Mouse (Mus musculus): ENCODE results near the gene Trpm1. TPM values are rescaled to one million over a fixed set of nuclear protein-coding genes. Genes with fewer than 3 reads are reported as not detected.
"Not testable (repeated sequence)": the region's sequence is repeated elsewhere in the genome, so short reads cannot be mapped to it uniquely, and the experiment has no call there.

Trpm1 gene
- total RNA-seq (2021): under 1 TPM in 1 of 2 experiments, not detected in 1; 0.27 TPM

DNA sequence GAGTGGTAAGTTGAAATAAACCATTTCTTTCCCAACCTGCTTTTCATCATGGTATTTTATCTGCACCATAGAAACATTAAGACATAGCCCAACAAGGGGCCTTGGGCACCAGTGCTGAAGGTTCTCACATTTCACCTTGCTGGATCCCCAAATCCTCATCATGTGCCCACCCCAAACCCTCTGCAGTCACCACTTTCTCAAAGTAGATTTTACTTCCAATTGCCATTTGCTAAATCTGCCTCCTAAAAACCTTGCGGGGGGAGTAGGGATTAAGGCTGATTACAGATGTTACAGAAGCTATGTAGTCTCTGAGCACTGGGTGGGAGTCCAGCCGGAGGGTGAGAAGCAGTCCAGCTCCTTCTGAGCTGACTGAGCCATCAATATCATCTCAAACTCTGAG is at the start of gene Trpm1:
Gene Trpm1 (plus strand): TSS at position 301 of the 400 bp plus-strand sequence.
- intact Hi-C loops (cut with DNase I): loop anchor here (10.0 kb wide), 3 partner anchors 99 to 299 kb away; partner anchors contain the start of gene Klf13
- no peak for DNase-seq

- DNase-seq: no peak
- intact Hi-C loops (cut with DNase I): no loop called here
These were observed 31.4 kb upstream of the Trpm1 start for GRCm38 (mm10) chr7:64122131-64122715.

DNA sequence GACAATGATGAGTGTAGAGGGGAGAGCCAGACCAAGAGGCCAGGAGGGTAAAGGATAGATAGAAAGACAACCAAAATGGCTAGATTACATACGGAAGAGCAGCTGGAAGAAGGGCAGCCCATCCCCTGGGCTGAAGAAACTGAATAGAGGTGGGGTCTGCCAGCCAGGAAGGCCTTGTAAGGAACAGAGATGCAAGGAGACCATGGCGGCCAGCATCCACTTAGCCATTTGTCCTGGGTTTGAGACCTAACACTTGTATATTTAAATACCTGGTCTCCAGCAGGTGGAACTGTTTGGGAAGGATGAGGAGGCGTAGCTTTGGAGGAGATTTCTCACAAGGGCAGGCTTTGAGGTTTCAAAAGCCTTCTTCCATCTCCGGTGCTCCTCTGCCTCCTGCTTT is 29.9 kb upstream of the Trpm1 start:
- DNase-seq: no peak
- intact Hi-C loops (cut with DNase I): no loop called here

DNA sequence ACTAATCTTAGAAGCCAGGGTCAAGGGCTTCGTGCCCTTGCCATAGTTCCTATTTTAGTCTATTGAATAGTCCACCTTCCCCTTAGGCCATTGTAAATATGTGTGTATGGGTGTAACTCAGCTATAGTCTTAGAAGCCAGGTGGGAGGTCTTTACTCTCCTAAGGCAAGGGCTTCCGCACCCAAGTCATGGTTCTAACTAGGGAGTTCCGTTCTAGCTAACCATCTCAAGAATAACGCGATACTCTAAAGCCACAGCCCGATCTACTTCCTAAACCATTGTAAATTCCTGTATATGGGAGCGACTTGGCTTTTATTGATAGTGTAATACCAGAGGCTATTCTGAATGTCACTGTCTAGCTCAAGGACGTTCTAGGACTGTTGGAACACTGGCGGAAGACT is 27.6 kb upstream of the Trpm1 start:
- intact Hi-C loops (cut with DNase I); DNase-seq: not testable (repeated sequence)

- intact Hi-C loops (cut with DNase I): no loop called here
- DNase-seq: no peak
These were observed 13.8 kb upstream of the Trpm1 start for GRCm38 (mm10) chr7:64139866-64140265.

DNA sequence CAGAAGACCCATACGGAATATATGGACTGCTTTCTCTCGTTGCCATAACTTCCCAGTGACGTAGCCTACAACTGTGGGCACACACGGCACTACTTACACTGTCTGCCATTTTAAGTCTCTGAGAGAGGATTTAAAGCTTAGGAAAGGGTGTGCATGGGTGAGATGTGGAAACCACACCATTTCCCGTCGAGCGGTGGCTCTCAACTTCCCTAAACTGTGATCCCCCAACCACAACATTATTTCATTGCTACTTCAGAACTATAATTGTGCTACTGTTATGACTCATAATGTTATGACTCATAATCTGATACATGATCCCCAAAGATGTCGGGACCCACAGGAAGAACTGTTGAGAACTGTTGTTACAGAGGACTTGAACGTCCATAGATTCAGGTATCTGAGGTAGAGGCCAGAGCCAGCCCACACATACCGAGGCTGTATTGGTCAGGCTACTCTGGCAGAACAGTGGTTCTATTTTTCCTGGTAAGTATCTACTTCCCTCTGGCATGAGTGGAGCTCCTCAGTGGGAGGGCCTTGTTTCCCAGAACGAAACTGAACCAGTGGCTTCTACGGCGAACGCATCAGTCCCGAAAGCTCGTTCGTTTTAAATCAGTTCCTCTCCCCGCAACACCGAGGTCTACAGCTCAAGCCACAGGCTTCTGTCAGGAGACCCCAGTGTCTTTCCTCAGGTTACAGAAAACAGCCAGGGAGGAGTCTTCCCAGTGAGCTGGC is 12.2 kb upstream of the Trpm1 start:
- DNase-seq: no peak
- intact Hi-C loops (cut with DNase I): no loop called here

- no peak for DNase-seq
- intact Hi-C loops (cut with DNase I): no loop called here
These were observed 4.3 kb upstream of the Trpm1 start for GRCm38 (mm10) chr7:64149337-64149736.

DNA sequence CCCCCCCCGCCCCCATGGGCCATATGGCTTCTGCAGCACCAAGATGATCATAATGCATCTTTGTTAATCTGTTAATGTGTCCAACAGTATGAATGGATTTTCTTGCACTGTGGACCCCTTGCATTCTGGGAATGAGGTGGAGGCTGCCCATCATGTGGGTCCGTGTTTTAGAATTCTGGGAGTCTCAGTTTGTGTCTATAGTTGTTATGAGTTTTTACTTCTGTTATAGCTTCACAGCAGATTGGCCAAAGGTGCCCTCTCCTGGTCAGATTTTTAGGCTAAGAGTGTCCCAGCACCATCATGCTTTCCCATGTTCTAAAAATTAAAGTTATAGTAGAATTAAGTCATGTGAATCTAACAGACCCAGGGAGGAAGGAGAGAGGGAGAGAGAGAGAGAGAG is 3.9 kb upstream of the Trpm1 start:
- intact Hi-C loops (cut with DNase I): loop anchor here (10.0 kb wide), 3 partner anchors 95 to 295 kb away; partner anchors contain the start of gene Klf13
- DNase-seq: no peak

DNA sequence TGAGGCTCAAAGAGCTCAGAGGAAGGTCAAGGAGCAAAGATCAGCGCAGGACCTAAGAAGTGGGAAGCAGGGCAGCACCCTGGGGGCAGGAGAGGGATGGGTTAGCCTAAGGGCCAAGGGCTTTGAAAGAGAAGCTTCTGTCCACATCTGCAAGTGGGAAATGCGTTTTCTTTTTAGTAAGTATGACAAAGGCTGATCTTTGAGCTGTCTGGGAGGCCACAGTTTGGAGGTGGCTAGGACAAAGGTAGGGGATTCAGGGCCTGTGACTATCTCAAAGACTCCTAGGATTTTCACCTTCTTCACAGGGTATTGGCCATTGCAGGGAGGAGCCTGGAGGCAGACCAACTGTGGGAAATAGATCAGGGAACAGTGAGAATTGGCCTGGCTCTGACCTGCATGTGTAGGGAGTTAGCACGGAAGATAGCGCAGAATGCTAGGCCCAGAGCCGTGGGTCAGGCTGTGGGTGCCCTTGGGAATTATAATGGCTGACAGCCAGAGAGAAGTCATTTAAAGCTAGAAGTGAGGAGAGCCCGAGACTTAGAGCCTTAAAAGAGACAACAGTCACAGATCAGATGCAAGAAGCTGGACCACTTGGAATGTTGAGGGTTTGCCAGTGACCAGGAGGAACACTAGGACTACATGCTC is 3.1 kb upstream of the Trpm1 start:
- no peak for DNase-seq
- intact Hi-C loops (cut with DNase I): loop anchor here (10.0 kb wide), 3 partner anchors 96 to 296 kb away; partner anchors contain the start of gene Klf13

DNA sequence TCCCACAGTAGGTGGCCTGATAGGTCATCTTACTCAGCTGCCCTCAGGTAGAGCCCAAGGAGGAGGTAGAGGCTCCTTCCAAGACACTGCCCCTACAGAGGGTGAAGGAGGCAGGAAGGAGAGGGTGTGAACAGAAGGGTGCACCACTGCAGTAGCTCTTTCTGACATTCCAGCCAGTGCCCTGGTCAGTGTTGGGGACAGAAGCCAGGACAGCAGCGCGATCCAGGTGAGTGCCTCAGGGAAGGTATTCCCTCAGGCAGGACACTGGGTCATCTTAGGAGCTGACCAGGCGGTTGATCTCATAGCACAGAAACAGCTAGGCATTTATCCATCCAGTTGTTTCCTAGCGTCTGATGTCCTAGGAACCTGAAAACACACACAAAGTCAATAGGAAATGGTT is 1.6 kb downstream of the Trpm1 start:
- intact Hi-C loops (cut with DNase I): loop anchor here (2.0 to 10.0 kb wide), 4 partner anchors 100 to 402 kb away; partner anchors contain the start of gene Klf13
- DNase-seq: no peak

- intact Hi-C loops (cut with DNase I): loop anchor here (2.0 to 10.0 kb wide), 4 partner anchors 101 to 403 kb away; partner anchors contain the start of gene Klf13
- peak; percentile 91 to 92 for DNase-seq
These were observed 2.1 kb downstream of the Trpm1 start for GRCm38 (mm10) chr7:64155687-64156086.

DNA sequence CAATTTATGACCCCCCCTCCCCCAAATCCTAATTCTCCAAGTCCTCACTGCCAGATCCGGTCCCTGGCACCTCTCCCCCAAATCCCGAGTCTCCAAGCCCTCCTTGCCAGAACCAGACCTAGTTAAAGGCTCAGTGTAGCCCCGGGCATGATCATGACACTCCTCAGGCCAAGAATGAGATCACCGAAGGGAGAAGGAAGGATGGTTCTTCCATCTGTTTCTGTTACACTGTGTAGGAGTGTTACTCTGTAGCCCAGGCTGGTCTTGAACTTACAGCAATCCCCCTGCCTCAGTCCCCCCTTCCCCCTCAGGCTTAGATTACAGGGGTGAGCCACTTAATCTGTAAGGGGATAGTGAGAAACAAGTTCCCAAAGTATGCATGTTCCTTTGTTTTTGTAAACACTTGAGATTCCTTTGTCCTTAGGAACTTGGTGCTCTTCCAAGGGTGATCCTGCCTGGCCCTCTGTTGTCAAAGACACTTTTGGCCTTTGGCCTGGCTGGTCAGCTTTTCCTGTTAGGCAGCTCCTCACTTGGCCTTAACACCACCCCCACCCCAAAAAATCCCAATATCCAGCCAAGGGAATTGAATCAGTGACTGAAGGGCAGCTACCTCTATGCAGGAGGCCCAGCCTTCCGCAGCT is 2.8 kb downstream of the Trpm1 start:
- peak; percentile 54 to 66 for DNase-seq
- intact Hi-C loops (cut with DNase I): loop anchor here (10.0 kb wide), 3 partner anchors 102 to 302 kb away; partner anchors contain the start of gene Klf13

GRCm38 (mm10) chr7:64156918-64157690 is 3.5 kb downstream of the Trpm1 start:
- no peak for DNase-seq
- intact Hi-C loops (cut with DNase I): loop anchor here (10.0 kb wide), 3 partner anchors 102 to 302 kb away; partner anchors contain the start of gene Klf13

DNA sequence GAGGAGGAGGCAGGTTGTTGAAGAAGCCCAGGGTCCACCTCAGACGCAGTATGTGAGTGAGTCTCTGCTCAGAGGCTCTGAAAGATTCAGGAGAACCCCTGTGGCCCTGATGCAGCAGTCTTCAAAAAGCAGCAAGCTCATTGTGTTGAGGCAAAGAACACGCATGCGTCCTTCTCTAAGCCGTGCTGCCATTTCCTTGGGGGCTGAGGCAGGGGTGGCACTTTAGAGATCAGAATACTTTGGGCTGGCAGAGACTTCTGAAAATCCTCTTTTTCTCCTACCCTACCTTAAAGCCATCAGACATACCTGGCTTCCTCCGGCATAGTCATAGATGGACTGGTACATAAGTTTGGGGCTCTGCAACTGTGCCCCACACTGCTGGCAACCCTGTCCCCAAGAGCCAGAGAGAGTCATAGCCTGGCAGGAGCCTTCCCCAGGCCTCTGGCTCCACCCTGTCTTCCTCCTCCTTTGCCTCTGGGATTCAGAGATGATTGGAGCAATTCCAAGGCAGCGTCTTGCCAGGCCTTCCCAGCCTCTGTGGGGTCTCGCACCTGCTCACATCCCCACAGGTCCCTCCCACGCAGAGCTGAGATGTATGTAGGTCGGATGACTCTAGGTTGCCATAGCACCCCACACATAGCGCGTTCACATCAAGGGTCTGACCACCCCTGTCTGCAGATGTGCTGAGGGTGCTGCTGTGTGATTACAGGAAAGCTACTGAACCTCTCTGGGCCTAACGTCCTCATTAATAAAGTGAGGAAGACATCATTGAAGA is 4.8 kb downstream of the Trpm1 start:
- intact Hi-C loops (cut with DNase I): loop anchor here (10.0 kb wide), 3 partner anchors 104 to 304 kb away; partner anchors contain the start of gene Klf13
- DNase-seq: no peak

DNA sequence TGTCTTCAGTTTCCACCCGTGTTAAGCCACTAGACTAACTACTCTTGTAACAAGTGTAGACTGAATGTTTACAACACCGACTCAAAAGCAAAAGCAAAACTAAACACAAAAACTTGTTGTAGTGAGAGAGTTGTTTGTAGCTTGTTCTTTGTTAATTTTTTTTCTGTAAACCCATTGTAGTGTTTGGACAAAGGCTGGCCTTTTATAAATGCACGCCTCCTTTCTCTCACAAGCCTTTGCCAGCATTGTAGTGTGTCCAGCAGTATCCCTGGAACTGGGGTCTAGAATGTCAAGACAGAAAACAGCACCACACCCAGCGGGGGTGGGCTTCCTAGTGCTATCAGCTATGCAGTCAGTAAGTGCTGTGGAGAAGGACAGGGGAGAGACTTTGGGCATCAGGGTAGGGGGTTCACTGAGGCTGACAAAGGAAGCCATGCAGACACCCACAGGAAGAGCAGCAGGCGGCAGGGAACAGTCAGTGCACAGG is 5.5 kb downstream of the Trpm1 start:
- no peak for DNase-seq
- intact Hi-C loops (cut with DNase I): loop anchor here (10.0 kb wide), 3 partner anchors 104 to 304 kb away; partner anchors contain the start of gene Klf13

DNA sequence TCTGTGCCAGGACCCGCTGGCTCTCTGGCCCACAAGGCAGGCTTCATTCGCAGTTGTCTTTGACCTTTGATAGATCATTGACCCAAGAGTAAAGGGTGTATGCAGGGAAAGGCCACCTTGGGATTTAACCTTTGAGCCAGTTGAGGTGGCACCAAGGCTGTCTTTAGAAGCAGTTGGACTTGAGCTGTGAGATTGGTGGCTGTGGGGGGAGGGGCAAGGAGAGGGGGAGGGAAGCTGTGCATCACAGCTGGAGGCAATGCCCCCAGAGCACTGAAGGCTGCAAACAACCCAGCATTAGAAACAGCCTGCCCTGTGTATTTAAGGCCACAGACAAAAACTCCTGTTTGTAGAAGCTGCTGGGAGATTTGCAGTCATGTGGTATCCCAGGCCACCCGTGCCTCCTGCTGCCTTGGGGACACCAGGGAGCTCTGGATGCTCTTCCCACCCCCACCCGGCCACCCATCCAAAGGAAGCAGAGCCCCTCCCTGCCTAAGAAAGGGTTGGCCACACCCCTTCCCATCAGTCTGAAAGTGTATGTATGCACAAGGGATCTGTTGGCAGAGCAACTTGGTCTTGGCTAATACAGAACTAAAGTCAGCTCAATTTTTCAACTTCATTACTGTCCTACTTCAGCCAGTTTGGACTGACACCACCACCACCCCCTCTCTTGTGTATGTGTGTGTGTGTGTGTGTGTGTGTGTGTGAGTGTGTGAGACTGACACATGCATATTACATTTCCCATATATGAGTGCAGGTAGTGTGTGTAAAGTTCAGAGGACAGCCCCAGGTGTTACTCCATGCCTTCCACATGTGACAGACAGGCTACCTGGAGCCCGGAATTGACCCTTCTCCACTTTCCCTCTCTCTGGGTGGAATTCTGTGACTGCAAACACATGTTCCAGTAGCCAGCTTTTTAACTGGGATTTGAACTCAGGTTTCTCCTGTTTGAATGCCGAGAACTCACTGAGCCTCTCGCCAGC is 6.3 kb downstream of the Trpm1 start:
- no peak for DNase-seq
- intact Hi-C loops (cut with DNase I): loop anchor here (5.0 to 10.0 kb wide), 4 partner anchors 105 to 305 kb away; partner anchors contain the start of genes Klf13 and Mtmr10

GRCm38 (mm10) chr7:64160737-64161470 is 7.3 kb downstream of the Trpm1 start:
- intact Hi-C loops (cut with DNase I): loop anchor here (5.0 kb wide), 1 partner anchor 126 kb away; the partner anchor contains the start of gene Mtmr10
- DNase-seq: no peak
